Mouse (Mus musculus): ENCODE results near the gene Spaar. TPM values are rescaled to one million over a fixed set of nuclear protein-coding genes. Genes with fewer than 3 reads are reported as not detected.
"Not testable (repeated sequence)": the region's sequence is repeated elsewhere in the genome, so short reads cannot be mapped to it uniquely, and the experiment has no call there.

Gene Spaar
- polyA plus RNA-seq, 1 experiment from 2014 or later, result 1.2 TPM

DNA sequence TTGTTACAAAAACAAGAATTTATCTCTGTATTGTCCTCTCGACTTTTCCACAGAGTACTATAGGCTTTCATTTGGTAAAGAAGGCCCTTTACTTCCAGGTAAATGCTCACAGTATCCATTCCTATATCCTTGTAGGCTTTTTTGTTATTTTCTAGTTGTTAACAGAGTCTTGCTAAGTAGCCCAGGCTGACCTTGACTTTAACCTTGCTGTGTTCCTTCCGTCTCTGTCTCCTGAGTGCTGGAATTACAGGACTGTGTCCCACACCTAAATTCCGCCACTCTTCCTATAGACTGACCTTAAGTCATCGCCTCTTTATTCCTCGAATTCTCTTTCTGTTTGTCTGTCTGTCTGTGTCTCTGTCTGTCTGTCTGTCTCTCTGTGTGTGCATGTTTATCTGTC is 38.5 kb downstream of the Spaar start:
- H3K9me3 ChIP-seq (ENCODE audit: control insufficient read depth, low read length), result 0 out of 2 replicates have a peak, but pooled peaks cover 3% of the 10 kb centered on the region
- no peak overlapping the region for H3K27ac ChIP-seq (ENCODE audit: low read length)
- H3K4me3 ChIP-seq (ENCODE audit: low read length), result no peak overlapping the region
- H3K27me3 ChIP-seq (ENCODE audit: control insufficient read depth, insufficient read depth, low read depth, low read length), result no peaks in the 10 kb centered on the region
- H3K4me2 ChIP-seq (ENCODE audit: low read depth, low read length), result no peak overlapping the region
- no peak overlapping the region for H3K9ac ChIP-seq (ENCODE audit: low read length)
- WGBS, result 80% methylated on average over 5 of the region's 5 CpGs
- no peaks in the 10 kb centered on the region for H3K36me3 ChIP-seq (ENCODE audit: control insufficient read depth, insufficient read depth, low read length)
- H3K4me1 ChIP-seq (replicated peaks; ENCODE audit: control insufficient read depth, insufficient read depth, low read length), result no peaks in the 10 kb centered on the region
- ATAC-seq (ENCODE audit: low read depth), result no peak

DNA sequence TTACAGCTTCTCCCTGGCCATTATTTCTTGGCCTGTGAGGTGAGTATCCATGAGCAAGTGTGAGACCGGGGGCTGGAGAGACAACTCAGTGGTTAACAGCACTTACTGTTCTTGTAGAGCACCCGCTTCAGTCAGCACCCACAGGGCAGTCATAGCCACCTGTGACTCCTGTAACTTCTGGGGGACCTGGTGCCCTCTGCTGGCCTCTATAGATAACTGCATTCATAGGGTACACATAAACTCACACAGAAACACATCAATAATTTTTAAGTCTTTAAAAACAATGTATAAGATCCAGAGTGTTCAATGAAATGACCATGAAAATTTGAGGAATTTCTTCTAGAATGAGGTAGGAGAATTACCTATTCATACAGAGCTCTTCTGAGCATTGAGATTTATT is 39.5 kb downstream of the Spaar start:
- no peak for ATAC-seq (ENCODE audit: low read depth)

DNA sequence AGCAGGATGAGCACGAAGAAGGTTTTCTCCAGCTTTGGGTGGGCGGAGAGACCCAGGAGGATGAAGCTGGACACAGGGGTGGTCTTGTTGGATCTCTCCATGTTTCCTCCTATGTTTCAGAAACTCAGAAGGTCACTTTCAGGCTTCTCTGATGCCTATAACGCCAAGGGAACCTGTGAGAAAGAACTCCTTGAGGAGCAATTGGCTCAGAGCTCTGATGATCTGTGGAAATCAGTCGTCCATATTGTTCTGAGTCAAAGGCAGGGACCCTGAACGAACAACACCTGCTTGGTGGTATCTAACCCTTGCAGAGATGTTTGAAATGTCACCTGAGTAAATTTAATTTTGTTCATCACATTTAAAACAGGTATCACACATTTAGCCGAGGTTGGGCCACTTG is 41.1 kb downstream of the Spaar start, which contains the start of gene Olfr159:
Olfr159 (minus strand) TSS at position 101 of the 400 bp plus-strand sequence.
- H3K9ac ChIP-seq (ENCODE audit: low read length), result no peak within 1 kb of the TSS
- whole genome bisulfite sequencing, result 69% methylated on average over 6 of the region's 6 CpGs
- H3K36me3 ChIP-seq (ENCODE audit: control insufficient read depth, insufficient read depth, low read length), result no peaks in the 10 kb centered on the region
- H3K4me2 ChIP-seq (ENCODE audit: low read depth, low read length), result no peak within 1 kb of the TSS
- H3K27me3 ChIP-seq (ENCODE audit: control insufficient read depth, insufficient read depth, low read depth, low read length), result no peaks in the 10 kb centered on the region
- no peak within 1 kb of the TSS for H3K27ac ChIP-seq (ENCODE audit: low read length)
- no peak within 1 kb of the TSS for H3K4me3 ChIP-seq (ENCODE audit: low read length)
- no peak for ATAC-seq (ENCODE audit: low read depth)
- H3K4me1 ChIP-seq (replicated peaks; ENCODE audit: control insufficient read depth, insufficient read depth, low read length), result no peaks in the 10 kb centered on the region
- 0 out of 2 replicates have a peak, but pooled peaks cover 3% of the 10 kb centered on the region for H3K9me3 ChIP-seq (ENCODE audit: control insufficient read depth, low read length)

More for the DNA sequence above, 39.5 kb downstream of the Spaar start:
- Histone ChIP-seq H3K27me3 (ENCODE audit: control insufficient read depth, insufficient read depth, low read depth, low read length) (no peaks in the 10 kb centered on the region), H3K4me3 (ENCODE audit: low read length) (no peak overlapping the region), H3K9ac (ENCODE audit: low read length) (no peak overlapping the region), H3K27ac (ENCODE audit: low read length) (no peak overlapping the region), H3K9me3 (ENCODE audit: control insufficient read depth, low read length) (0 out of 2 replicates have a peak, but pooled peaks cover 3% of the 10 kb centered on the region), H3K4me2 (ENCODE audit: low read depth, low read length) (no peak overlapping the region), H3K36me3 (ENCODE audit: control insufficient read depth, insufficient read depth, low read length) (no peaks in the 10 kb centered on the region), H3K4me1 (replicated peaks; ENCODE audit: control insufficient read depth, insufficient read depth, low read length) (no peaks in the 10 kb centered on the region)
- WGBS, result 88% methylated on average over 2 of the region's 2 CpGs

DNA sequence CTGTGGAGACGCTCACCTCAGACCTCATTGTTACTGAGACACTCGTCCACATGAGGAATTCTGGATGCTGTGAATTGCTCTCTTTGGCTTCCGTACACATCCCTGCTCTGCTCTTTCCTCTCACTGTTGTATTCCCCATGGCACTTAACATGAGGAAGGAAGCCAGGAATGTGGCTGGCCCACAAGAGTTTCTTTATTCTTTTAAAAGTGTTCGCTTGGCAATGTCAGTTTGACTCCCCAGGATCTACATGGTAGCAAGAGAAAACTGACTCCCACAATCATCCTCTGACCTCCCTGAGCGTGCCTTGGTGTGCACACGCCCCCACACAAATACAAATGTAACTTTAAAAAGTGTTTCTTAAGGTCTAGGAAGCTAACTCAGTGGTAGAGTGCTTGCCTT is 41.8 kb downstream of the Spaar start:
- H3K27ac ChIP-seq (ENCODE audit: low read length), result no peak overlapping the region
- H3K4me2 ChIP-seq (ENCODE audit: low read depth, low read length), result no peak overlapping the region
- no peaks in the 10 kb centered on the region for H3K4me1 ChIP-seq (replicated peaks; ENCODE audit: control insufficient read depth, insufficient read depth, low read length)
- H3K9me3 ChIP-seq (ENCODE audit: control insufficient read depth, low read length), result 0 out of 2 replicates have a peak, but pooled peaks cover 3% of the 10 kb centered on the region
- no peak; the same call in 1 of the 2 replicates for ATAC-seq (ENCODE audit: low read depth)
- no peak overlapping the region for H3K4me3 ChIP-seq (ENCODE audit: low read length)
- WGBS, result 34% methylated on average over 6 of the region's 6 CpGs
- no peaks in the 10 kb centered on the region for H3K27me3 ChIP-seq (ENCODE audit: control insufficient read depth, insufficient read depth, low read depth, low read length)
- no peaks in the 10 kb centered on the region for H3K36me3 ChIP-seq (ENCODE audit: control insufficient read depth, insufficient read depth, low read length)
- no peak overlapping the region for H3K9ac ChIP-seq (ENCODE audit: low read length)

DNA sequence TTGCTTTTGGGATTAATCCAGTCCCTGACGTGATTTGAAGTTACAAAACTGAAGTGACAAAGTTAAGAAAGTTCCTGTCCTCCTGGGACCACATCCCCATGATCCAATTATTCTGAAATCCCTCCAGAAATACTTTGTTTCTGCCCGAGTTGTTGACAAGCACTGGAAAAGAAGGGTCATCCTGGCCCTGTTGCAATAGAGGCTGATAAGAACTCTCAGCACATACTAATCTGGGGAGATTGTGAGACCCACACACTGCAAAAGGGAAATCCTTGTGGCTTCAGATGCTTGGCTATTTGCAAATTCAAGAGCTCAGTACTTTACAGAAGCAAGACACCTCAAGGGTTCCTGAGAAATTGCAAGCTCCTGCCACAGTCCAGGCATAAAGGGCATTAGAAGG is 42.5 kb downstream of the Spaar start:
- no peak overlapping the region for H3K9ac ChIP-seq (ENCODE audit: low read length)
- 0 out of 2 replicates have a peak, but pooled peaks cover 3% of the 10 kb centered on the region for H3K9me3 ChIP-seq (ENCODE audit: control insufficient read depth, low read length)
- ATAC-seq (ENCODE audit: low read depth), result no peak
- H3K4me3 ChIP-seq (ENCODE audit: low read length), result no peak overlapping the region
- H3K27me3 ChIP-seq (ENCODE audit: control insufficient read depth, insufficient read depth, low read depth, low read length), result no peaks in the 10 kb centered on the region
- 31% methylated on average over 2 of the region's 2 CpGs for WGBS
- H3K36me3 ChIP-seq (ENCODE audit: control insufficient read depth, insufficient read depth, low read length), result no peaks in the 10 kb centered on the region
- no peaks in the 10 kb centered on the region for H3K4me1 ChIP-seq (replicated peaks; ENCODE audit: control insufficient read depth, insufficient read depth, low read length)
- H3K27ac ChIP-seq (ENCODE audit: low read length), result no peak overlapping the region
- no peak overlapping the region for H3K4me2 ChIP-seq (ENCODE audit: low read depth, low read length)

DNA sequence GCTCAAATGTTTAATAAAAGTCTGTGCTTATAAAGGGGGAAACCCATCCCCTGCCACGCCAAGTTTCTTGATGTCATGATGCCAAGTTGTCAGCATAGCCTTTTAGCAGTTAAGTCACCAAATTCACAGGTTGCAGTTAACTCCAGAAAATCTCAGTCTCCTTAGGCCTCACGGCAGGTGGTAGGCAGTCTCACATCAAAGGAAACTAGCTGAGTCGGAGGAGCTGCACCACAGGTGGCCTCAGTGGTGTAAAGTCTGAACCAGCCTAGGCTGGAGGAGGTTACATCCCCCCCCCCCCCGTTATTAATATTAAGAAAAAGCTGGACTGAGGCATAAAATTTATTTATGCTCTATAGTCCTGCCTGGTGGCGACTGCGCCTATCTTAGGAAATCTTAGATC is 65.5 kb downstream of the Spaar start:
- ATAC-seq (ENCODE audit: low read depth), result no peak
- Histone ChIP-seq H3K4me3 (ENCODE audit: low read length) (no peak overlapping the region), H3K4me1 (replicated peaks; ENCODE audit: control insufficient read depth, insufficient read depth, low read length) (no peaks in the 10 kb centered on the region), H3K4me2 (ENCODE audit: low read depth, low read length) (no peak overlapping the region), H3K9ac (ENCODE audit: low read length) (no peak overlapping the region), H3K27me3 (ENCODE audit: control insufficient read depth, insufficient read depth, low read depth, low read length) (no peaks in the 10 kb centered on the region), H3K9me3 (ENCODE audit: control insufficient read depth, low read length) (no peaks in the 10 kb centered on the region), H3K36me3 (ENCODE audit: control insufficient read depth, insufficient read depth, low read length) (no peaks in the 10 kb centered on the region), H3K27ac (ENCODE audit: low read length) (no peak overlapping the region)
- 72% methylated on average over 6 of the region's 6 CpGs for WGBS

DNA sequence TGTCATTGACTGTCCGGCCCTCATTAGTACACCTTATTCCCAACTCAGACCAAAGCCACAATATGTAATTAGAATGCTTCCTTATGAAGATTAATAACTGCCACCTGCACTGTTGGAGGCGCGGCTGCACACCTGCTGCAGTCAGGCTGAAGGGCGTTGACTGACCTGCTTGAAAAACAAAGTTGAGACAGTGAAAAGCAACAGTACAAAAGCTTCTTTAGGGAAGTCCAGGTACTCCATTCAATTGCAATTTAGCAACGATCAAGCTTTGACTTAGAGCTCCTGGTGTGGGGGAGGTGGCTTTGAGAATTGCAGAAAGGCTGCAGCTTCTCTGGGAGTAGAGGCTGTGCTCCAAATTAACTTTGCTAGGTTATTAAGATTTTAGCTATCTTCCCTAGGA is 66.0 kb downstream of the Spaar start:
- H3K27ac ChIP-seq (ENCODE audit: low read length); H3K9ac ChIP-seq (ENCODE audit: low read length); H3K36me3 ChIP-seq (ENCODE audit: control insufficient read depth, insufficient read depth, low read length); H3K4me1 ChIP-seq (replicated peaks; ENCODE audit: control insufficient read depth, insufficient read depth, low read length); ATAC-seq (ENCODE audit: low read depth); H3K4me3 ChIP-seq (ENCODE audit: low read length); H3K4me2 ChIP-seq (ENCODE audit: low read depth, low read length); H3K27me3 ChIP-seq (ENCODE audit: control insufficient read depth, insufficient read depth, low read depth, low read length); H3K9me3 ChIP-seq (ENCODE audit: control insufficient read depth, low read length): not testable (repeated sequence)
- WGBS, result 83% methylated on average over 5 of the region's 5 CpGs

DNA sequence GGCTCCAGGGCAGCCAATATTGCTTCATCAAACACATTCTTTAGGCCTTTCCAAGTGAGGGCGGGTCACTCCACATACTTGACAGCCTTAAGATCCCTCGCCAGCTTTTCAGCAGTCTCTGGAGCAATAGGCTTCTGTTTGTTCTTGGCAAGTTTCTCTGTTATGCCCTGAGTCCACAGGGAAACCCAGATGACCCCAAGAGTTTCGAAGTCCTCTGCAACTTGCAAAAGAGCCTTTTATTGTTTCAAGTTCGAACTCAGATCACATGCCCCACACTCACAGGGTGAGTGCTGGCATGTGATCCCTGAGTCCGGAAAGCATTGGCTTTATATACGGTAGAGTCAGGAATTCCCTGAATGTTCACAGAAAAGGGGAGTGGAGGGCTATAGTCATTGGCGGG is 69.1 kb downstream of the Spaar start:
- Histone ChIP-seq H3K4me2 (ENCODE audit: low read depth, low read length) (no peak overlapping the region), H3K27me3 (ENCODE audit: control insufficient read depth, insufficient read depth, low read depth, low read length) (no peaks in the 10 kb centered on the region), H3K9me3 (ENCODE audit: control insufficient read depth, low read length) (no peaks in the 10 kb centered on the region), H3K27ac (ENCODE audit: low read length) (no peak overlapping the region), H3K4me3 (ENCODE audit: low read length) (no peak overlapping the region), H3K9ac (ENCODE audit: low read length) (no peak overlapping the region), H3K36me3 (ENCODE audit: control insufficient read depth, insufficient read depth, low read length) (no peaks in the 10 kb centered on the region), H3K4me1 (replicated peaks; ENCODE audit: control insufficient read depth, insufficient read depth, low read length) (no peaks in the 10 kb centered on the region)
- 53% methylated on average over 7 of the region's 7 CpGs for WGBS
- ATAC-seq (ENCODE audit: low read depth), result 0 out of 2 replicates have a peak, but pooled peaks have one; percentile 41

Data from lung, embryonic 16.5 days (tissue).